Mouse (Mus musculus): ENCODE data around the gene Hoxd9. TPM values are rescaled to one million over a fixed set of nuclear protein-coding genes. Genes with fewer than 3 reads are reported as not detected.

Hoxd9 gene
- polyA plus RNA-seq, 1 experiment from 2014 or later = 0.15 TPM

GRCm38 (mm10) chr2:74670632-74671188 lies 26.8 kb upstream of the Hoxd9 start:
- Histone ChIP-seq H3K4me2 (no peak overlapping the region), H3K4me1 (replicated peaks) (peaks cover 18% of the 10 kb centered on the region), H3K27me3 (peaks cover 96% of the 10 kb centered on the region), H3K27ac (no peak overlapping the region), H3K9me3 (replicated peaks) (no peaks in the 10 kb centered on the region), H3K4me3 (no peak overlapping the region), H3K9ac (no peak overlapping the region), H3K36me3 (no peaks in the 10 kb centered on the region)
- ATAC-seq (replicated peaks; ENCODE audit: insufficient number of reproducible peaks, insufficient read depth, low FRiP score, low read depth) = no peak
- 4% methylated on average over 3 of the region's 3 CpGs for WGBS

GRCm38 (mm10) chr2:74671847-74672246 lies 25.7 kb upstream of the Hoxd9 start:
- peaks cover 18% of the 10 kb centered on the region for H3K4me1 ChIP-seq (replicated peaks)
- peak overlapping the region; percentile 70; the same call in 1 of the 2 replicates for H3K4me2 ChIP-seq
- no peak overlapping the region for H3K27ac ChIP-seq
- WGBS = 21% methylated on average over 5 of the region's 5 CpGs
- no peak overlapping the region for H3K4me3 ChIP-seq
- H3K9ac ChIP-seq = no peak overlapping the region
- no peak for ATAC-seq (replicated peaks; ENCODE audit: insufficient number of reproducible peaks, insufficient read depth, low FRiP score, low read depth)
- H3K27me3 ChIP-seq = peaks cover 98% of the 10 kb centered on the region
- no peaks in the 10 kb centered on the region for H3K36me3 ChIP-seq
- H3K9me3 ChIP-seq (replicated peaks) = no peaks in the 10 kb centered on the region

- H3K4me1 ChIP-seq (replicated peaks) = peaks cover 16% of the 10 kb centered on the region
- 5% methylated on average over 40 of the region's 40 CpGs for WGBS
- H3K27ac ChIP-seq = no peak overlapping the region
- peaks cover 98% of the 10 kb centered on the region for H3K27me3 ChIP-seq
- peak overlapping the region; percentile 70 for H3K4me2 ChIP-seq
- H3K4me3 ChIP-seq = peak overlapping the region; percentile 45
- H3K9me3 ChIP-seq (replicated peaks) = no peaks in the 10 kb centered on the region
- ATAC-seq (replicated peaks; ENCODE audit: insufficient number of reproducible peaks, insufficient read depth, low FRiP score, low read depth) = no peak
- H3K36me3 ChIP-seq = no peaks in the 10 kb centered on the region
- H3K9ac ChIP-seq = peak overlapping the region; percentile 34
Observed at GRCm38 (mm10) chr2:74672481-74673362, 24.8 kb upstream of the Hoxd9 start.

- 3% methylated on average over 24 of the region's 24 CpGs for WGBS
- Histone ChIP-seq H3K4me2 (no peak overlapping the region), H3K4me3 (no peak overlapping the region), H3K9me3 (replicated peaks) (no peaks in the 10 kb centered on the region), H3K9ac (no peak overlapping the region), H3K36me3 (no peaks in the 10 kb centered on the region), H3K4me1 (replicated peaks) (peaks cover 6% of the 10 kb centered on the region), H3K27me3 (peaks cover 98% of the 10 kb centered on the region), H3K27ac (no peak overlapping the region)
- no peak for ATAC-seq (replicated peaks; ENCODE audit: insufficient number of reproducible peaks, insufficient read depth, low FRiP score, low read depth)
Observed at GRCm38 (mm10) chr2:74673835-74674425, 23.6 kb upstream of the Hoxd9 start.

GRCm38 (mm10) chr2:74674881-74675665 lies 22.5 kb upstream of the Hoxd9 start, which contains the start of gene Hoxd12:
TSS of gene Hoxd12 (plus strand) at chr2:74675013.
- Histone ChIP-seq H3K9ac (no peak within 1 kb of the TSS), H3K27ac (no peak within 1 kb of the TSS), H3K9me3 (replicated peaks) (no peaks in the 10 kb centered on the region), H3K36me3 (no peaks in the 10 kb centered on the region), H3K4me3 (no peak within 1 kb of the TSS), H3K4me1 (replicated peaks) (peaks cover 12% of the 10 kb centered on the region), H3K27me3 (peaks cover 98% of the 10 kb centered on the region), H3K4me2 (no peak within 1 kb of the TSS)
- no peak for ATAC-seq (replicated peaks; ENCODE audit: insufficient number of reproducible peaks, insufficient read depth, low FRiP score, low read depth)
- WGBS = 2% methylated on average over 47 of the region's 47 CpGs

- Histone ChIP-seq H3K36me3 (no peaks in the 10 kb centered on the region), H3K9ac (no peak overlapping the region), H3K4me3 (no peak overlapping the region), H3K27ac (no peak overlapping the region), H3K4me1 (replicated peaks) (peaks cover 12% of the 10 kb centered on the region), H3K27me3 (peaks cover 100% of the 10 kb centered on the region), H3K9me3 (replicated peaks) (no peaks in the 10 kb centered on the region), H3K4me2 (no peak overlapping the region)
- ATAC-seq (replicated peaks; ENCODE audit: insufficient number of reproducible peaks, insufficient read depth, low FRiP score, low read depth) = no peak
- 8% methylated on average over 24 of the region's 24 CpGs for WGBS
Observed at GRCm38 (mm10) chr2:74675666-74676282, 21.8 kb upstream of the Hoxd9 start.

- Histone ChIP-seq H3K27me3 (peaks cover 100% of the 10 kb centered on the region), H3K27ac (no peak overlapping the region), H3K4me2 (no peak overlapping the region), H3K9me3 (replicated peaks) (no peaks in the 10 kb centered on the region), H3K9ac (no peak overlapping the region), H3K36me3 (no peaks in the 10 kb centered on the region), H3K4me1 (replicated peaks) (peaks cover 12% of the 10 kb centered on the region), H3K4me3 (no peak overlapping the region)
- 3% methylated on average over 9 of the region's 9 CpGs for WGBS
- ATAC-seq (replicated peaks; ENCODE audit: insufficient number of reproducible peaks, insufficient read depth, low FRiP score, low read depth) = no peak
Observed at GRCm38 (mm10) chr2:74676376-74677052, 21.0 kb upstream of the Hoxd9 start.

GRCm38 (mm10) chr2:74677106-74677505 lies 20.4 kb upstream of the Hoxd9 start:
- 20% methylated on average over 2 of the region's 2 CpGs for WGBS
- Histone ChIP-seq H3K4me3 (no peak overlapping the region), H3K36me3 (no peaks in the 10 kb centered on the region), H3K4me2 (no peak overlapping the region), H3K9me3 (replicated peaks) (no peaks in the 10 kb centered on the region), H3K9ac (no peak overlapping the region), H3K4me1 (replicated peaks) (peaks cover 18% of the 10 kb centered on the region), H3K27me3 (peaks cover 100% of the 10 kb centered on the region), H3K27ac (no peak overlapping the region)
- ATAC-seq (replicated peaks; ENCODE audit: insufficient number of reproducible peaks, insufficient read depth, low FRiP score, low read depth) = no peak

GRCm38 (mm10) chr2:74678891-74679595 lies 18.5 kb upstream of the Hoxd9 start, which contains the start of gene Hoxd11:
TSS of gene Hoxd11 (plus strand) at chr2:74679557.
- H3K4me2 ChIP-seq = peak within 1 kb of the TSS; percentile 1; the same call in 1 of the 2 replicates
- 2% methylated on average over 15 of the region's 15 CpGs for WGBS
- H3K36me3 ChIP-seq = no peaks in the 10 kb centered on the region
- no peak for ATAC-seq (replicated peaks; ENCODE audit: insufficient number of reproducible peaks, insufficient read depth, low FRiP score, low read depth)
- H3K9me3 ChIP-seq (replicated peaks) = no peaks in the 10 kb centered on the region
- H3K27me3 ChIP-seq = peaks cover 100% of the 10 kb centered on the region
- no peak within 1 kb of the TSS for H3K9ac ChIP-seq
- H3K27ac ChIP-seq = no peak within 1 kb of the TSS
- peak within 1 kb of the TSS; percentile 11 for H3K4me3 ChIP-seq
- H3K4me1 ChIP-seq (replicated peaks) = peaks cover 25% of the 10 kb centered on the region

GRCm38 (mm10) chr2:74679596-74679971 lies 17.9 kb upstream of the Hoxd9 start:
- no peak overlapping the region for H3K27ac ChIP-seq
- H3K36me3 ChIP-seq = no peaks in the 10 kb centered on the region
- no peak overlapping the region for H3K9ac ChIP-seq
- peak overlapping the region; percentile 11 for H3K4me3 ChIP-seq
- no peaks in the 10 kb centered on the region for H3K9me3 ChIP-seq (replicated peaks)
- peaks cover 25% of the 10 kb centered on the region for H3K4me1 ChIP-seq (replicated peaks)
- H3K27me3 ChIP-seq = peaks cover 100% of the 10 kb centered on the region
- 1% methylated on average over 26 of the region's 26 CpGs for WGBS
- peak overlapping the region; percentile 1; the same call in 1 of the 2 replicates for H3K4me2 ChIP-seq
- no peak for ATAC-seq (replicated peaks; ENCODE audit: insufficient number of reproducible peaks, insufficient read depth, low FRiP score, low read depth)

All from heart, embryonic 15.5 days (tissue).